Mouse (Mus musculus): ENCODE results near the gene Fam168a. TPM values are rescaled to one million over a fixed set of nuclear protein-coding genes. Genes with fewer than 3 reads are reported as not detected.
"Not testable (repeated sequence)": the region's sequence is repeated elsewhere in the genome, so short reads cannot be mapped to it uniquely, and the experiment has no call there.

Fam168a gene
- polyA plus RNA-seq, 1 experiment, result 27.0 TPM

- Histone ChIP-seq H3K27me3 (ENCODE audit: control insufficient read depth, insufficient read depth, low read length) (no peaks in the 10 kb centered on the region), H3K4me1 (ENCODE audit: control insufficient read depth, insufficient read depth, low read length) (no peaks in the 10 kb centered on the region), H3K4me3 (ENCODE audit: control insufficient read depth, low read depth, low read length) (no peak overlapping the region), H3K27ac (ENCODE audit: control insufficient read depth, insufficient read depth, low read depth, low read length) (no peak overlapping the region), H3K36me3 (ENCODE audit: control insufficient read depth, insufficient read depth, low read length) (no peaks in the 10 kb centered on the region)
- TF ChIP-seq POLR2A (IDR thresholded peaks at IDR 0.05; ENCODE audit: control insufficient read depth, low read depth, low read length) (no peak), CTCF (IDR thresholded peaks at IDR 0.05; ENCODE audit: control insufficient read depth, insufficient read depth, insufficient replicate concordance, low read depth, low read length) (no peak)
Observed at GRCm38 (mm10) chr7:100842175-100842574, 135.7 kb downstream of the Fam168a start.

- Histone ChIP-seq H3K27ac (ENCODE audit: control insufficient read depth, insufficient read depth, low read depth, low read length) (no peak overlapping the region), H3K27me3 (ENCODE audit: control insufficient read depth, insufficient read depth, low read length) (no peaks in the 10 kb centered on the region), H3K36me3 (ENCODE audit: control insufficient read depth, insufficient read depth, low read length) (no peaks in the 10 kb centered on the region), H3K4me1 (ENCODE audit: control insufficient read depth, insufficient read depth, low read length) (no peaks in the 10 kb centered on the region), H3K4me3 (ENCODE audit: control insufficient read depth, low read depth, low read length) (no peak overlapping the region)
- TF ChIP-seq CTCF (IDR thresholded peaks at IDR 0.05; ENCODE audit: control insufficient read depth, insufficient read depth, insufficient replicate concordance, low read depth, low read length) (no peak), POLR2A (IDR thresholded peaks at IDR 0.05; ENCODE audit: control insufficient read depth, low read depth, low read length) (no peak)
Observed at GRCm38 (mm10) chr7:100843866-100844265, 137.4 kb downstream of the Fam168a start.

DNA sequence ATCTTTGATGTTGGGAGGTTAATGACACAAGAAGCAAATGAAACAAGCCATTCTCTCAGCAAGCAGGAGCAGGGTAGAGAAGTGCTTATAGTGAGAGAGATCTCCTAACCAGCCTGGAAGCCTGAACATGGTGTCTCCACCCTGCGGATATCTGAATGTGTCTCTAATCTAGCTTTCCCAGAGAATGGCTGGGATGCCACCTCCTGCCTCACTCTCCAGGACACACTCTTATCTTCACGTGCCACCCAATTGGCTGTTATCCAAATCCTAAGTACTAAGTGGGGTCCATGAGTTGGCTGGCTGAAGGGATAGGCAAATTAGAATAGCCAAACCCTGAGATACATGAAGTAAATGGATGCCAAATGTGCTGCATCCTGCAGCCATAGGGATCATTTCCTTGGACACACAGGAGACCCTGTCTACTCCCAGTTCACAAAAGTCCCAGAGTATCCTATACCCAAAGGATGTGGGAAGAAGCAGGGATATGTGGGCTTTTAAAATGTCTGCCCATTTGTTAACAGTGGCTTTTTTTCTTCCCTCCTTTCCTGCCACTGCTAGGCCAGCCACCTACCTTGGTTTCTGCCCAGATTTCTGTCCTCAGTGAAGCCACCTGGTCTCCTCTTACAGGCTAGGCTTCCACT is 138.1 kb downstream of the Fam168a start:
- Histone ChIP-seq H3K4me3 (ENCODE audit: control insufficient read depth, low read depth, low read length) (no peak overlapping the region; the same call in 1 of the 2 replicates), H3K27me3 (ENCODE audit: control insufficient read depth, insufficient read depth, low read length) (no peaks in the 10 kb centered on the region), H3K36me3 (ENCODE audit: control insufficient read depth, insufficient read depth, low read length) (no peaks in the 10 kb centered on the region), H3K27ac (ENCODE audit: control insufficient read depth, insufficient read depth, low read depth, low read length) (no peak overlapping the region), H3K4me1 (ENCODE audit: control insufficient read depth, insufficient read depth, low read length) (no peaks in the 10 kb centered on the region)
- no peak for TF ChIP-seq POLR2A (IDR thresholded peaks at IDR 0.05; ENCODE audit: control insufficient read depth, low read depth, low read length)

GRCm38 (mm10) chr7:100845026-100845400 is 138.6 kb downstream of the Fam168a start:
- no peak for TF ChIP-seq POLR2A (IDR thresholded peaks at IDR 0.05; ENCODE audit: control insufficient read depth, low read depth, low read length)
- no peak for TF ChIP-seq CTCF (IDR thresholded peaks at IDR 0.05; ENCODE audit: control insufficient read depth, insufficient read depth, insufficient replicate concordance, low read depth, low read length)
- H3K27ac ChIP-seq (ENCODE audit: control insufficient read depth, insufficient read depth, low read depth, low read length), result no peak overlapping the region
- no peaks in the 10 kb centered on the region for H3K36me3 ChIP-seq (ENCODE audit: control insufficient read depth, insufficient read depth, low read length)

GRCm38 (mm10) chr7:100845412-100845811 is 139.0 kb downstream of the Fam168a start:
- H3K27me3 ChIP-seq (ENCODE audit: control insufficient read depth, insufficient read depth, low read length), result no peaks in the 10 kb centered on the region
- no peak overlapping the region for H3K4me3 ChIP-seq (ENCODE audit: control insufficient read depth, low read depth, low read length)
- H3K27ac ChIP-seq (ENCODE audit: control insufficient read depth, insufficient read depth, low read depth, low read length), result no peak overlapping the region
- no peak for TF ChIP-seq CTCF (IDR thresholded peaks at IDR 0.05; ENCODE audit: control insufficient read depth, insufficient read depth, insufficient replicate concordance, low read depth, low read length)
- TF ChIP-seq POLR2A (IDR thresholded peaks at IDR 0.05; ENCODE audit: control insufficient read depth, low read depth, low read length), result no peak
- no peaks in the 10 kb centered on the region for H3K4me1 ChIP-seq (ENCODE audit: control insufficient read depth, insufficient read depth, low read length)
- no peaks in the 10 kb centered on the region for H3K36me3 ChIP-seq (ENCODE audit: control insufficient read depth, insufficient read depth, low read length)

More at GRCm38 (mm10) chr7:100845026-100845400, 138.6 kb downstream of the Fam168a start:
- H3K4me3 ChIP-seq (ENCODE audit: control insufficient read depth, low read depth, low read length), result no peak overlapping the region; the same call in 1 of the 2 replicates
- H3K4me1 ChIP-seq (ENCODE audit: control insufficient read depth, insufficient read depth, low read length), result no peaks in the 10 kb centered on the region
- no peaks in the 10 kb centered on the region for H3K27me3 ChIP-seq (ENCODE audit: control insufficient read depth, insufficient read depth, low read length)

- not testable (repeated sequence) for H3K4me1 ChIP-seq (ENCODE audit: control insufficient read depth, insufficient read depth, low read length); H3K36me3 ChIP-seq (ENCODE audit: control insufficient read depth, insufficient read depth, low read length); H3K4me3 ChIP-seq (ENCODE audit: control insufficient read depth, low read depth, low read length); H3K27me3 ChIP-seq (ENCODE audit: control insufficient read depth, insufficient read depth, low read length); H3K27ac ChIP-seq (ENCODE audit: control insufficient read depth, insufficient read depth, low read depth, low read length)
Observed at GRCm38 (mm10) chr7:100846033-100846432, 139.6 kb downstream of the Fam168a start.

- Histone ChIP-seq H3K4me1 (ENCODE audit: control insufficient read depth, insufficient read depth, low read length) (no peaks in the 10 kb centered on the region), H3K36me3 (ENCODE audit: control insufficient read depth, insufficient read depth, low read length) (no peaks in the 10 kb centered on the region), H3K4me3 (ENCODE audit: control insufficient read depth, low read depth, low read length) (no peak overlapping the region), H3K27me3 (ENCODE audit: control insufficient read depth, insufficient read depth, low read length) (no peaks in the 10 kb centered on the region), H3K27ac (ENCODE audit: control insufficient read depth, insufficient read depth, low read depth, low read length) (no peak overlapping the region)
- no peak for TF ChIP-seq POLR2A (IDR thresholded peaks at IDR 0.05; ENCODE audit: control insufficient read depth, low read depth, low read length)
- TF ChIP-seq CTCF (IDR thresholded peaks at IDR 0.05; ENCODE audit: control insufficient read depth, insufficient read depth, insufficient replicate concordance, low read depth, low read length), result no peak
Observed at GRCm38 (mm10) chr7:100847131-100847530, 140.7 kb downstream of the Fam168a start.

- no peaks in the 10 kb centered on the region for H3K36me3 ChIP-seq (ENCODE audit: control insufficient read depth, insufficient read depth, low read length)
- peak; percentile 66; the same call in 1 of the 2 replicates for TF ChIP-seq CTCF (IDR thresholded peaks at IDR 0.05; ENCODE audit: control insufficient read depth, insufficient read depth, insufficient replicate concordance, low read depth, low read length)
- no peak for TF ChIP-seq POLR2A (IDR thresholded peaks at IDR 0.05; ENCODE audit: control insufficient read depth, low read depth, low read length)
- H3K27me3 ChIP-seq (ENCODE audit: control insufficient read depth, insufficient read depth, low read length), result no peaks in the 10 kb centered on the region
- H3K27ac ChIP-seq (ENCODE audit: control insufficient read depth, insufficient read depth, low read depth, low read length), result no peak overlapping the region
- no peak overlapping the region for H3K4me3 ChIP-seq (ENCODE audit: control insufficient read depth, low read depth, low read length)
- H3K4me1 ChIP-seq (ENCODE audit: control insufficient read depth, insufficient read depth, low read length), result no peaks in the 10 kb centered on the region
Observed at GRCm38 (mm10) chr7:100848744-100849143, 142.3 kb downstream of the Fam168a start.

Data from testis, adult 2 months (tissue).